Mouse (Mus musculus): ENCODE measurements at regions not wholly inside any gene's neighbourhood (a gene's known extent, or its start where the extent isn't known, plus 50 kb on each side); places are given as distances from the start of the nearest gene placed in this dataset.

DNA sequence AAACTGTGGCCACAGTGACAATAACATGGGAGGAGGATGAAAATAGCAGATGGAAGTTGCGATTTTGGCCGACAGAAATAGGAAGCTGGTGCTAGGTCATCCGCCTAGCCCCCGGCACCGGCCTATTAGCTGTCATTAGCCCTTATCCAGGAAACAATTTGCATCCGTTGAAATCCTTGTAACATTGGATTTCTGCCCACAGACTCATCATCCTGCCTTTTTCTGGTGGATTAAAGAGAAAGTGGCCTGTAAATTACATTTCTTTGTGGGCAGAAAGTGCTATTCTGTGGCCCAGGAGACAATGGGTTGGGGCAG, 261.1 kb upstream of the Gm10131 start:
- DNase-seq = no peak

DNA sequence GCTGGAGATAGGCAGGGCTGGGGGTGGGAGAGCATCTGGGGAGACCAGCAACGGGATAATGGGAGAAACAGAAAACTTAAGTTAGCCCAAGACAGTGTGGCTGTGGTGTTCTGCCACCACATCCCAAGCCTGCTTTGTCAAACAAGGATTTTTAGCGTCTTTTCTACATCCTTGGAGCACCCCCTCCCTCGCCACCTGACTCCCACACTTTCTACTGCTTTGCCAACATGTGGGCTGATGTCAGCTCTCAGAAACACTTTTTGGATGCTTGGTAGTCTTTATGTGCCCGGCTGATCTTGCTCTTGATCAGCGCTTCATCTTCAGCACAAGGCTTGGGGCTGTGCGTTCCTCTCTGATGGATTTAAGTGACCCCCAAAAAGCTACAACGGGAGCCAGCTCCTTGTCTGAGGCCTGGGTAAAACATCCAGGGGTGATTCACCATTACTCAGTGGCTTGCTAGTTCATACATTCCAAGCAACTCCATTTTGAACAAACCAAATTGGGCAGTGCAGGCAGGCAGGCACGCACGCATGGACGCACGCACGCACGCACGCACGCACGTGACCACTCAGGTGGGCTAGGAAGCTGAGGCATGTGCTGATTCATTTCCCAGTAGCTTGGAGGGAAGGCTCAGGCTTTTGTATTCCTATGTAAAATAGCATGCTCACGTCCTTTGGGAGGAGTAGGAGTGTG, 260.6 kb upstream of the Gm10131 start:
- DNase-seq = no peak

DNA sequence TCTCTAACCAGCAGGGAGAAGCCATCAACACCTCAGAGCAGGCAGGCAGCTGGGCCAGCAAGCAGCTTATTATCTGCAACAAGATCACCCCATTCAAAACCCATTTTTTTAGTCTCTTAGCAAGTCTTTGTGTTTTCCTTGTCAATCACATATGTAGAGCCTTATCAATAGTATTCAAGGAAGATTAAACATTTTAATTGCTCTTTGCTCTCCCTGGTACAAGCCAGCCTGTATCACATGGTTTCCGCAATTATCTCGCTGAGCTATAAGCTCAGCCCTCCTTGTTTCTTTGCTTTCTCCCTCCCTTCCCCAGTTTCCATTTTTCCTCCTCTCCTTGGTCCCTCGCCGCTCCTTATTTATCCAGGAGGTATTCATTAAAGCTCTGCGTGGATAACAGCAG, 259.9 kb upstream of the Gm10131 start:
- no peak for DNase-seq

DNA sequence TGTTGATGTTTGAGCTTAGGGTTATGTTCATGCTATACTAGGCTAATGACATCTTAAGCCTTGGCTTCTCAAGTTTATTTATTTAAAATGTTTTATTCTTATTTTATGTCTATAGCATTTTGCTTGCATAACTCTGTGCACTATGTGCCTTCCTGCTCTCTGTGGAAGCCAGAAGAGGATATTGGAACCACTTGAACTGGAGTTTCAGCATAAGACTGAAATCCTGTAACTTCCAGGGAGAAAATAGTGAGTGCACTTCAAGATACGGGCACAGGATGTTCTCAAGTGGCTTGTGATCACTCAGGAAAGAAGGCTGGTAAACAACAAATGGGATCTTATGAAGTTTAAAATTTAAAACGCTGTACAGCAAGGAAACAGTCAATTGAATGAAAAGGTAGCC, 257.0 kb upstream of the Gm10131 start:
- no peak for DNase-seq

DNA sequence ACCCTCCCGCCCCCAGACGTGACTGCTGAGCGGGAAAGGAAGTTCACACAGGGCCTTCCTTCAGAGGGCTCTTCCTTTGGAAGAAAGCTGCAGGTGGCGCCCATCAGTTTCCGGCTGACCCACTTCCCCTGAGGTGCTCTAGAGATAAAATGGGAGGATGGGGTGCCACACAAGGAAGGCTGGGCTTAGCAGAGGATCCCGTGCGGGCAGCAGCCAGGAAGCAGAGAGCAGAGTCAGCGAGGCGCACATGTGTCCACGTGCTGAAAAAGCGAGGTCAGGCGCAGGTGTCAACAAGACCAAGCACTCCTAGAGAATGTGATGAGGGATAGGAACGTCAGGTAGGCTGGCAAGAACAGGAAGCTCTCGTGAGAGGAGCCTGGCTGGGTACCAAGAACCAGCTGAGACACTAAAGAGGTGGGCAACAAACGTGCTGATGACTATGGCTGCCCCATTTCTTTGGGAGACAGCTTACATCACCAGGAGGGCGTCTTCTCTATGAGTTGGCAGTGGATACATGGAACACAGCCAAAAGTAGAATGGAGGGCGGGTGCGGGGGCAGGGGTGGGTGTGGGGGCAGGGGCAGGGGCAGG, 253.0 kb upstream of the Gm10131 start:
- DNase-seq = no peak

DNA sequence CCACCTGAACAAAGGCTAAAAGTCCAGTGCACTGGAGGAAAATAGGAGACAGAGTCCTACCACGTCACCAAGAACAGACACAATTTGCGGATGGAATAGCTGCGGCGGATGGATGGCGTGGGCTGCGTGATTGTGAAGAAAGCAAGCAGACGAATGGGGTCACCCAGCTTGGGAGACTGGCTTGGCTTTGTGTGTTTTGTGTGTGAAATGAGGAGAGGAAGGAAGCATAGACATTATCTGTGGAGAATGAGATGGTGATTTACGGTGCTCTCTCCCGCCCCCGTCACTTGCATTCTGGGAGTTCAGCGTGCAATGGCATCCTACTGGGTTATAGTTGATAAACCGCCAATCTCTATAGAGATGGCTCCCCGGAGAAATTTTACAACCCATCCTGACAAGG, 252.1 kb upstream of the Gm10131 start:
- DNase-seq = no peak

DNA sequence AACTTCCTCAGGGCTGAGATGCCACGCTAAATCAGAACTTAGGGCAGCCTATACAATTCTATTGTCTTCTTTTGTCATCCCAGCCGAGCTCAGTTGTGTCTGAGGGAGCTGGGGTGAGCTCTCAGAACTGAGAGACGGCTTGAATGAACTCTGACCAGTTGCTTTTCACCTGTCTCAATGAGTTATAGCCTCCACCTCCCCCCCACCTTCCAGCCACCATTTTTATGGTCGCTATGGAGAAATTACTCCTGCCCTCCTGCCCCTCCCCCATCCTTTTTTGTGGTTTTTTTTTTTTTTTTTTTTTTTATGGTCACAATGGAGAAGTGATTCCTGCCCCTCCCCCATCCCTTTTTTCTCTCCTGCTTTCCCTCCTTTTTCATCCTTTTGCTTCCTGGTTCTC, 251.6 kb upstream of the Gm10131 start:
- no peak for DNase-seq

DNA sequence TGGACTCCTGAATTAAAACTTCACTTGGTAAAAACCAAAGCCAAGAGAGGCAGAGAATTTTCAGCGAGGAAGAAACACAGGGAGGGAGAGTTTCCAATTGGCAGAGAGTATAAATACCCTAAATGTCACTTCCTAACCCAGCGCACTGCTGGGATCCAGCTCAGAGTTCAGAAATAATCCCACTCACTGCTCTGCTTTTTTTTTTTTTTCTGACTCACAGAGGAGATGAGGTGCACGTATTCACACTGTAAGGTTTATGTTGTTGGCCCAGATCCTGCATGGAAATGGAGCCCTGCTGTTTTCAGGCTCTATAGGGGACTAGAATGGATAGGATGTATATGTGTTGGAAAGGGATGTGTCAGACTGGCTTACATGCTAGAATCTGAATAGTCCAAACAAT, 249.8 kb upstream of the Gm10131 start:
- DNase-seq = no peak

DNA sequence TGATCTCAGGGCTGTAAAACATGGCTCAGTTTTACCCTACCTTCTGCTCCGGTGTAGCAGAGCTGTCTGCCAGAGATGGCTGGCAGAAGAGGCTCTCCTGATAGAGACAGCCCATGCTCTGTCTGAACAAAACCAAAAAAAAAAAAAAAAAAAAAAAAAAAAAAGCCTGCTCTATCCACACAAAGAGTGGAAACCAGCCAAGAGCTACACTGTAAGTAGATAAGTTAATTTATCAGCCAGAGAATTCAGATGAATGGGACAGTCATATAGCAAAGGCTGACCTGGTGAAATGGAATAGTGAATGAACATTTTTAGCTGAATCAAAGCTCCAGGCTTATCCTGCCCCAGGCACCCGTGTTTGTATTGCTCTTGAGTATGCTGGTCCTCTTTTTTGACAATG, 248.2 kb upstream of the Gm10131 start:
- DNase-seq = no peak

DNA sequence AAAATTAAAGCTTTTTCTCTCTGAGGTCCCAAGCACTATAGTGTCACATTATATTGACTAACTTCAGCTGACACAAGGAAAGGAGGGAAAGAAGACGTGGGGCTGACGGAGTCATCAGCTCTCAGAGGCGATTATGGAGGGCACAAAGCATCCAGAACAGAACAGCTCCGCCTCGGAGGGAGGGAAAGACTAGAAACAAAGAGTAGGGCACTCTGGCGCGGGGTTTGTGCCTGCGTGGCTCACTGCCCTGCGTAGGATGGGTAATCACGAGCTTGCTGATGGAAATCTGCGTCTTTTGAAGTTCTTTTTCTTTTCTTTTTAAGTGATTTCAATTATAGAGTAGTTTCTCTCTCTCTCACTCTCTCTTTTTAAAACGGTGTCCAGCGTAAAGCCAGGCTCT, 243.5 kb upstream of the Gm10131 start:
- no peak for DNase-seq

DNA sequence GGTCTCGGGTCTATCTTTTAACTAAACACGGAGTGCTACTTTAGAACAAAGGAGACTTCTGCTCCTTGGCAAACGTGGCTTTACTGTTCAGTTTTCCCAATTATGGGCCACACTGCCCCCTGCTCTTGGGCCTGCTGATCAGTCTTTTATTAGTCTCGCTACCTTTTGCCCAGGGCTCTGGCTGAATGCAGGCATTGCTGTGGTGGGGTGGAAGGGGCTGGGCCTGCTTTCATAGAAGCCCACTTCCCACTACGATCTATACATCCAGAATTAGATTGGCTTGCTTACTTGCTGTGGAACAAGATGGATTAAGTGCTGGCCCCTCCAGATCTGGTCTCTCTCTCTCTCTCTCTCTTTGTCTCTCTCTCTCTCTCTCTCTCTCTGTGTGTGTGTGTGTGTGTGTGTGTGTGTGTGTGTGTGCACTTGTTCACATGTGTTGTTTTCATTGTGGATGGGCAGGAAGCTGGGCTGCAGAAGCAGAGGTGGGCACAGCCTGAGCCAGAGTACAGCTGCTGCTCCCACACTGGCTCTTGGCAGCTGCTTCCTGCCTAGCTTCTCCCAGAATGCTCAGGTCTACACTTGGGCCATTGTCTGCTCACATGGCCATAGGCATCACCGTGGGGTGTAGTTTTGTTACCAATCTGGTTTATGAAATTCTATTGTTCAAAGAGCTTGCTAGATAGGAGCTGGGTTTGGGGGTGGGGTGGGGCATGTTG, 241.8 kb upstream of the Gm10131 start:
- DNase-seq = no peak

DNA sequence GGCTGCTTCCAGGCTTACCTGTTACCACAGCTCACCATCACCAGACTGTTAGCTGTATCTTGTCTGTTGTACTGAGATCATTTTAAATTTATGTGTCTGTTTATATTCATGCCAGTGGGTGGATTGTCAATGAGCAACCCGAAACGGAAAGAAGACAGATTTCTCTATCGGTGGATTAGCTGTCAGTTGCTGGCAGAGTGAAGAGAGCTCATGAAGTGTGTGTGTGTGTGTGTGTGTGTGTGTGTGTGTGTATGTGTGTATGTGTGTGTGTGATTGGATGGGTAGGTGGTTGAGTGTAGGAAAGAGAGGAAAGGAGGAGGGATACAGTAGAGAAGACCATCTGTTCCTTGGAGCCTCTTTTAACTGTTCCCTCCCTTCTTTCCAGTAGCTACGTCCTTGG, 223.3 kb upstream of the Gm10131 start:
- no peak for DNase-seq

DNA sequence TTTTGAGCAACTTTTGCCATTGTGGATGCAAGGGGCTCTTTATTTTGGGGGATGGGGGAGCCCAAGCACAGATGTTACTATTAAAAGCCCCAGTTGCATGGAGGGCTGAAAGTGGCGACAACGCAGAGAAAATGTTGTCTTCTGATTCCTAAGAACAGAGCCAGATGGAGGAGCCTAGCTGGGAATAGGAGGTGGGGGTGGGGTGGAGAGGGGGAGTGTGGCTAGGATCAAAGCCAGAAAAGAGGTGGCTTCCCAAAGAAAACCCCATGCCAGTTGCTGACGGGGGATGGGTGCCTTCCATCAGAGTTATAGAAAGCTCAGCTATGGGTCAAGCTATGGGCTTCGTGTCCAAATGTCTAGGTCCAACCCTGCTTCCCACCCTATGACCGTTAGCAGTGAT, 220.1 kb upstream of the Gm10131 start:
- DNase-seq = no peak

DNA sequence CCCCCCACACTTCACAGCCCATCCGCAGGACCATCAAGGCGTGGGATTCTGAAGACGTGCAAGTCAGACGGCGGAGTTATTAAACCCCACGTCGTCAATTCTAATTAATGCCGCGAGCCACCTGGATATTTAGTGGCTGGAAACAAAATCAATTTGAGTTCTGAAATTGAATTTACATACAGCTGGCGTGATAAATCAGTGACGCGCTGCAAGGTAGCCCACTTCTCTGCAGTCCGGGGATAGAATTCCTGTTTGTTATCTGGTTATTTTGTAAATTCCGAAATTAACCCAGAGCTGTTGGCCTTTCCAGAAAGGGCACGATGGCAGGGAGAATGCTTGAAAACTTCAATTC, 215.1 kb upstream of the Gm10131 start:
- no peak for DNase-seq

DNA sequence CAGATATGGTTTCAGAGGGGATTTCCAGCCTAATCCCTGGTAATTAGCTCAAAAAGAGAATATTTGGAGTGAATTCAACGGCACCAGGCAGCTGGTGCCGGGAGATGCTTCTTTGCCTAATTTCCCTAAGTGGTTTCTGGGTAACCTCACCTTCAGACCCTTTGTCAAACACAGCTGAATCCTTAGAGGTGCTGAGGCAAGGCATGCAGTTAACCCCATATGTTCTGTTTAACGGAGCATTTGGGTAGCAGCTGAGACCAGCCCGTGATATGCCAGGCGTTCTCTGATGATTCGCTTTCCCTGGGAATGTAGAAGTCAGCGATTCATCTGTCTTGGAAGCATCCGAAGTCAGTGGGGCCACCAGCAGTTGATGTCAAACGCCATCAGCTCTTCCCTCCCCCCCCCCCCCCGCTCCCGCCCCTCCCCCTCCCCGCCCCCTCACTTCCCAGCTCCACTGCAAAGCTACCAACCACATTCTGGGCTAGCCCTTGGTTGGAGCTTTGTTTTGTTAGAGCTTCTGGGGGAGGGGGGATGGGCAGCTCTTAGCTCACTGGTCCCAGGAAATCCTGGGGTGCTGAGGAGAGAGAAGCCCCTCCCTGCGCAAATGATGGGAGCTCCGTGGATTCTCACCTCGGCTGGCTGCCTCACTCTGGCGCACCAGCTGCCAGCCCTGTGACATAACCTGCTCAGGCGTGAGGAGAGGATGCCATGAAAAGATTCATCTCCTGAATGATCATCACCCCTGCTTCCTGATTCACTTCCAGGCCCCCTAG, 214.5 kb upstream of the Gm10131 start:
- no peak for DNase-seq

DNA sequence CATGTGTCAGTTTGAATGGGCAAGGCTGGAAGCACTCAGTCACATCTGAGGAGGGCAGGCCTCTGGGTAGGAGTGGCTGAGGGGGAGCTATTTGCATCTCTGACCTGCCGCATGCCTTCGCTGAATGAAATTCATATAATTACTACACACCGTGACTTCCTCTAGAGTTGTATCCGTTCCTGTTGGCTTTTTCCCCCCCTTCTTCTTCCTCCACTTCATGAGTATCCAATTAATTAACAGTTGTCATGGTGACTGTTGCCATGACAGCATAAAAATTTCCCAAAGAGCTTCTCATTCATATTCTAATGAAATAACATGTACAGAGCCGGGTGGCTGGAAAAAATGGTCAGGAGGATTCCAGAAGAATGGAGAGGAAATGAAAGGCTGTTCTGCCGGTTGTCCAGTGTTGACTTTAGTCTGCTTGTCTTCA, 208.6 kb upstream of the Gm10131 start:
- DNase-seq = no peak

DNA sequence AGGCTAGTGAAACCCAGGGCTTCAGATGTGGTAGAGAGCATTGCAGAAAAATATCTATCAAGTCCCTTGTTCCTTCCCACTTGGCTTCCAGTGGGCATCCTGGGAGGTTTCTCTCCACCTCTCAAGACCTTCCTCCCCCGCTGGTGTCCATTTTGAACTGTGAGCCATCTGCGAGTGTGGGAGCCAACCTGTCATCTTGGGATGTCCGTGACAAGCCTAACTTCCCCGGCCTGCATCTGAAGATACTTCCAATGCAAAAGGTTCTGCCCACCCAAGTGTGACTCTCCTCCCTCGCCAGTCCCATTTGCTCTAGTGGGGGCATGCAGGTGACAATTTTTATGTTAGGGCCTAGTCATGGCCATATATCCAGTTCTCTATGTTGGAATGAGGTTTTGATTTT, 208.2 kb upstream of the Gm10131 start:
- DNase-seq = no peak

DNA sequence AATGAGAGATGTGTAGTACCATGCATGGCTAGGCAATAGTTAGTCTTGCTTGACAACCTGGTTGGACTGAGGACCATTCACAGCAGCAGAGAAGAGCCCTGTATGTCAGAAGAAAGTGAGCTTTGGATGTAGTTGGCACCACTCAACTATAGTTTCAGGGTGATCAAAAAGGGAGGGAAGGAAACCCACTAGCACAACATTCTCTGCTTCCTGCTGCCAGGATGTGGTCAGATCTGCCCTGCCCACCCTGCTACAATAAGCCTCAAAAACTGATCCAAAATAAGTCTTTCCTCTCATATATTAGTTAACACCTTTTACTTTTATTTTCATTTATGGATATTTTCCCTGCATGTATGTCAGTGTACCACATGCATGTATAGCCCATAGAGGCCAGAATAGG, 203.7 kb upstream of the Gm10131 start:
- no peak for DNase-seq

DNA sequence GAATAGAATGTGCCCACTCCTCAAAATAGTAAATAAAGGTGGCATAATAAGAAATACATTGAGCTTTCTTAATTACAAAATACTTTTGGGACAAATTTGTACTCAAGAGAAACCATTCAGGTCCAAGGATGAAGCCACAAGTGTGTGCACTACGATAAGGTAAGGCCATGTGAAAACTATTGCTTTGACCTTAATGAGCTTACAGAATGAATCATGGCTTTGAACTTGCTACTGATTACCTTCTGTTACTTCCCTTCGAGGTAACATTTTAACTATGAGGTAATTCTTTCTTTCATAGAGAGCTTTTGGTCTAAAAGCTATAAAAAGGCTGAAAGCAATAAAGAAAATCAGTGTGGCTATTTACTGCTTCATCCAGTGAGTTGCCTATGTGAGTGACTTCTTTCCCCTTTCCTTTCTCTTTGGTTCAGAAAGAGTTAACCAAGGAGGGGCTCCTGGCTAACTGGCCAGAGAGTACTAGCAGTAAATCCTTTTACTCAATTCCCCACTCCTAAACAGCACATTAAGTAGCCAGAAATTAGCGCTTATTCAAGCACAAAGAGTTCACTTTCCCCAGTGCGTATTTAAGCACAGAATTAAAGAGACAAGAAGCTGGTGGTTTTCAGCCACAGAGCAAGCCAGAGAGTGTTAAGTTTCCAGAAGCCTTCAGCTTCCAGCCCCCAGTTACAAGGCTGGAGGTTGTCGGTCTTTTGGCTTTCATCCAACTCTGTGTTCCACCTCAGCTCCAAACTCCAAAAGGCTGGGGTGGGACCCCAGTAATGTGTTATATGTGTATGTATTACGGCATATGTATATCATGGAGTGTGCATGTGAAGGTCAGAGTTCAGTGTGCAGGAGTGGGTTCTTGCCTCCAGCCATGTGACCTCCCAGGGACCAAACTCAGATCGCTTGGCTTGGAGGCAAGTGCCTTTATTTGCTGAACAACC, 194.3 kb upstream of the Gm10131 start:
- DNase-seq = no peak

DNA sequence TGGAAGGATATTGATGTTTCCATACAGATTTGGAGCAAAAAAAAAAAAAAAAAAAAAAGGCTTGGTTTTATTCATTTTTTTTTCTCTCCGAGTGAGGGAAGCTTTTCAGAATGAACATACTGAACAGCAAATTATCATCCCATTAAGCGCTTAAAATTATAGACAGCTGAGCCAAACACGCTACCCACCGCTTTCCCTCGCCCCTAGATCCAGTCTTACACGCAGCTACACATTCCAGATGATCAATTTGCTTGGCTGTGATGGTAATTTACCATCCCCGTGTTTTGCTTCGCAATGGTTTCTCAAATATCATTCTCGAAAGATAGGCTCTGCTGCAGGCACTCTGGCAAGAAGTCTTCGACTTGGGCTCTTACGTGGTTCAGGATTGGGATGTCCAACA, 192.3 kb upstream of the Gm10131 start:
- DNase-seq = no peak

DNA sequence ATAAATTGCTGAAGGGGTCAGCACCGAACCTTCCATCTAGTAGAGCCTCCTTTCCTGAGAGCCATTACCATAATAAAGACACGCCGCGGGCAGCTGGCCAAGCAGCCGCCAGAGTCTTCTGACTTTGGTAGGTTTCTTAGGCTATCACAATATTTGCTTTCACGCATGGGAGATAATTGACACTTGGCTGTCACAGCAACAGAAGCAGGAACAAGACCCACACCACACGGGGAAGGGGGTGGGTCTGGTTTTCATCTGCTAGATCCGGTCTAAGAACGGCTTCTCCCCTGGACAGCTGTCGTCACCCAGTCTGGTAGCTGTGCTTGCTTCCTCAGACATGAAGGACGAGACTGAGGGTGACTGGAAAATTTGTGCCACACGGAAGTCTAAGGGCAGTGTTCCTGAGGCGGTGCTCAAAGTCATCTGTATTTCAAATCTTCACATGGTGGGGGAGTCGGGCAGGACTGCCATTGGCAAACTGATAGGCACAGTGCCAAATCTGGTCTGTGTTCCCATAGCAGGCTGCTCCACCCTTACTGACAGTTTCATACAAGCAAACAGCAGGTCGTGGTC, 188.9 kb upstream of the Gm10131 start:
- DNase-seq = no peak

DNA sequence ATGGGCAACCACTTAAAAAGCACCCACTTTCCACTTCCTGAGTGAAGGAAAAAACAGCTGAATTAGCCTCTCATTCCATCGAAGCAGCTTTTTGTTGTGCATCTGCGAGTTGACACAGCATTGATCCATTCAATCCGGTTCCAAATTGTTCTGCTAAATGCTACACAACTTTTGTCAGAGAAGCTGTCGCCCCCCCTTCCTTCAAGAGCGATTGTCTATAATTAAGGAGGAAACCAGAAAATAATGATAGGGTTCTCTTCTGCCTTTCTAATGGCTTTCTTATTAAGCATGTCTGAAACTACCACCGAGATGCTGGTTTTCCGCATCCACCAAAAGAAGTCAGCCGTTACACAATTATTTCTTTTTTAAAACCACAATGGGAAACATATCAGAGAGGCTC, 183.2 kb upstream of the Gm10131 start:
- DNase-seq = no peak
